Mouse (Mus musculus) lung, embryonic 14.5 days (tissue): Measurements from ENCODE around the gene Morn1. TPM values are rescaled to one million over a fixed set of nuclear protein-coding genes. Genes with fewer than 3 reads are reported as not detected.
"Not testable (repeated sequence)": the region's sequence is repeated elsewhere in the genome, so short reads cannot be mapped to it uniquely, and the experiment has no call there.

Experiments
- ATAC-seq: fragments of 200-750 bp; cut with Nextera tagmentation; 2 replicates; pipeline ENCODE4 v1.8.0; 2017; ENCODE audit warnings: mild to moderate bottlenecking, moderate TSS enrichment, moderate library complexity; ENCODE audit not compliant: insufficient read depth
- DNase-seq: peaks from one replicate; pipeline ENCODE4 v3.0.0-alpha.2; 2015
- H3K27ac ChIP-seq: fragments of 300-500 bp; sonication (generic); 2 replicates; pipeline ENCODE4 v1.5.1; 2014; ENCODE audit warnings: low read depth, mild to moderate bottlenecking, moderate library complexity
- H3K27me3 ChIP-seq: fragments of 300-500 bp; sonication (generic); 2 replicates; pipeline ENCODE4 v1.6.1; 2014; ENCODE audit warnings: low read length, control low read depth; ENCODE audit not compliant: insufficient read depth
- H3K36me3 ChIP-seq: fragments of 300-500 bp; sonication (generic); 2 replicates; pipeline ENCODE4 v1.6.1; 2014; ENCODE audit warnings: control low read depth; ENCODE audit not compliant: insufficient read depth
- H3K4me1 ChIP-seq: fragments of 300-500 bp; sonication (generic); 2 replicates; pipeline ENCODE4 v1.6.1; 2014; ENCODE audit warnings: antibody characterized with exemption, control low read depth; ENCODE audit not compliant: insufficient read depth
- H3K4me2 ChIP-seq: fragments of 300-500 bp; sonication (generic); 2 replicates; pipeline ENCODE4 v1.6.1; 2014; ENCODE audit warnings: mild to moderate bottlenecking
- H3K4me3 ChIP-seq: fragments of 300-500 bp; sonication (generic); 2 replicates; pipeline ENCODE4 v1.5.1; 2014; ENCODE audit warnings: low read depth, low read length
- H3K9ac ChIP-seq: fragments of 300-500 bp; sonication (generic); 2 replicates; pipeline ENCODE4 v1.6.1; 2014
- H3K9me3 ChIP-seq: fragments of 300-500 bp; sonication (generic); 2 replicates; pipeline ENCODE4 v1.6.1; 2016; ENCODE audit warnings: low read depth, low read length, control low read depth
- CTCF ChIP-seq: IDR thresholded peaks from 2 replicates; pipeline ENCODE4 v1.5.1; 2016; ENCODE audit warnings: antibody characterized with exemption, low read depth
- WGBS: fragments of 180-500 bp; shearing (Covaris S2); extraction: QIAGEN DNeasy Blood & Tissue Kit; methylation state at CpG from one replicate; pipeline ENCODE4 v1.1.7; 2014; 5-methylcytosine and 5-hydroxymethylcytosine counted together
- polyA plus RNA-seq: library from polyadenylated mRNA; unstranded; fragments of >200 nt; fragmentation: Nextera tagmentation; extraction: Ambion mirVana; gene quantifications from 2 replicates; pipeline ENCODE4 v1.2.1, GENCODE M21; 2014

Morn1 gene
- polyA plus RNA-seq, 1 experiment from 2014 or later, result 5.2 TPM

DNA sequence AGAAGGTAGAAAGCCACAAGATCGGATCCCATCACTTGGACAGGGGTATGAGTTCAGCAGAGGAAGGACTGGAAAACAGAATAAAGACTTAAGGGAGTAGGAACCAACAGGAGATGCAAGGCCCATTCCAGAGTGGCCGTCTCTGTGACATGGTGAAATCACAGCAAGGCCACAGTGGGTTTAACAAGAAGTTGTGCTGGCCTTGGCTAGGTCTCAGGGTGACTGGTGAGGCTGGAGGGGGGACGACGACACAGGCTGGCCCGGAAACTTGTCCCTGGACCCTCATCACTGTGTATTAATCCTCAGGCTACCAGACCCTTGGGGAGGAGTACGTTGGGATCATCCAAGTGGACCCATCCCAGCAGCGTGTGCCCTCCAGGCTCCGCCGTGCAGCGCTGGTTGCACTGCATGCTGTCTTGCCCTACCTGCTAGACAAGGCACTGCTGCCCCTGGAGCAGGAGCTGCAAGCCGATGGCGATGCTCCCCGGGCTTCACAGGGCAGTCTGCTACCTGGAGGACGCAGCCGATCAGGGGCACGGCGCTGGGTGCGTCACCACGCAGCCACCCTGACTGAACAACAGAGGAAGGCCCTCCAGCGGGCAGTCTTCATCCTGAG, 17.9 kb upstream of the Morn1 start:
- Histone ChIP-seq H3K27me3 (no peaks in the 10 kb centered on the region), H3K9me3 (no peaks in the 10 kb centered on the region), H3K27ac (no peak overlapping the region), H3K4me3 (0 out of 2 replicates have a peak overlapping the region, but pooled peaks have one; percentile 69), H3K9ac (0 out of 2 replicates have a peak overlapping the region, but pooled peaks have one; percentile 72), H3K4me2 (peak overlapping the region; percentile 89), H3K36me3 (peaks cover 52% of the 10 kb centered on the region), H3K4me1 (peaks cover 3% of the 10 kb centered on the region; the same call in 1 of the 2 replicates)
- DNase-seq (no peak), ATAC-seq (no peak)
- TF ChIP-seq CTCF, result no peak
- 92% methylated on average over 20 of the region's 20 CpGs for WGBS

- Histone ChIP-seq H3K4me2 (no peak overlapping the region), H3K4me3 (no peak overlapping the region), H3K4me1 (peaks cover 3% of the 10 kb centered on the region; the same call in 1 of the 2 replicates), H3K36me3 (peaks cover 59% of the 10 kb centered on the region), H3K9me3 (no peaks in the 10 kb centered on the region), H3K9ac (no peak overlapping the region), H3K27ac (no peak overlapping the region), H3K27me3 (no peaks in the 10 kb centered on the region)
- ATAC-seq (no peak), DNase-seq (peak; percentile 50)
- WGBS, result 79% methylated on average over 6 of the region's 6 CpGs
- peak; percentile 52 for TF ChIP-seq CTCF
These were observed 17.2 kb upstream of the Morn1 start for GRCm38 (mm10) chr4:155069191-155069590.

- Histone ChIP-seq H3K4me3 (no peak overlapping the region), H3K9me3 (no peaks in the 10 kb centered on the region), H3K9ac (no peak overlapping the region), H3K27ac (no peak overlapping the region), H3K4me2 (no peak overlapping the region), H3K27me3 (no peaks in the 10 kb centered on the region), H3K36me3 (peaks cover 69% of the 10 kb centered on the region), H3K4me1 (peaks cover 3% of the 10 kb centered on the region; the same call in 1 of the 2 replicates)
- TF ChIP-seq CTCF, result no peak
- ATAC-seq (no peak), DNase-seq (no peak)
- 89% methylated on average over 13 of the region's 13 CpGs for WGBS
These were observed 16.2 kb upstream of the Morn1 start for GRCm38 (mm10) chr4:155070199-155070598.

- ATAC-seq (no peak), DNase-seq (no peak)
- H3K4me3 ChIP-seq, result no peak overlapping the region
- H3K9ac ChIP-seq, result no peak overlapping the region
- WGBS, result 87% methylated on average over 5 of the region's 5 CpGs
- TF ChIP-seq CTCF, result no peak
- H3K9me3 ChIP-seq, result no peaks in the 10 kb centered on the region
- no peak overlapping the region for H3K4me2 ChIP-seq
- no peaks in the 10 kb centered on the region for H3K27me3 ChIP-seq
- H3K27ac ChIP-seq, result no peak overlapping the region
- peaks cover 3% of the 10 kb centered on the region; the same call in 1 of the 2 replicates for H3K4me1 ChIP-seq
- H3K36me3 ChIP-seq, result peaks cover 76% of the 10 kb centered on the region
These were observed 15.5 kb upstream of the Morn1 start for GRCm38 (mm10) chr4:155070921-155071320.

- no peak overlapping the region for H3K9ac ChIP-seq
- no peak for DNase-seq
- H3K4me2 ChIP-seq, result no peak overlapping the region
- no peaks in the 10 kb centered on the region for H3K4me1 ChIP-seq
- H3K27me3 ChIP-seq, result no peaks in the 10 kb centered on the region
- no peak for TF ChIP-seq CTCF
- peaks cover 97% of the 10 kb centered on the region for H3K36me3 ChIP-seq
- H3K27ac ChIP-seq, result no peak overlapping the region
- no peak overlapping the region for H3K4me3 ChIP-seq
- 78% methylated on average over 9 of the region's 9 CpGs for WGBS
- no peak for ATAC-seq
- H3K9me3 ChIP-seq, result no peaks in the 10 kb centered on the region
These were observed 12.0 kb upstream of the Morn1 start for GRCm38 (mm10) chr4:155074418-155074817.

DNA sequence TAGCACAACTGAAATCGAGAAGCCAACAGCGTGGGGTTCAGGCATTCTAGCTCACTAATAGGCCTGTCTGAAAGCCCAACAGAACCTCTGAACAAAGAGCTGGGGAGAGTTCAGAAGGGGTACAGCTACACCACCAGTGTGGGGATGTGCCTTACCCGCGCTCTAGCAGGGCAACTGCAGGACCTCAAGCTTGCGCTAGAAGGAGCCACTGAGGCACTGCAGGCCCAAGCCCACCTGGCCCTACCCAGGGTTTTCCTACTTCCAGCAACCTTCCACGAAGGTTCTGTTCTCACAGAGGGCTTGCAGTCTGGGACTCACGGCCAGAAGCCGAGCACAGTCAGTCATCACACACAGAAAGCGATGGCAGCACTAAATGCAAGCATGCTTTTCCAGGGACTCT, 11.2 kb upstream of the Morn1 start:
- DNase-seq (no peak), ATAC-seq (no peak)
- no peak overlapping the region for H3K27ac ChIP-seq
- H3K4me1 ChIP-seq, result no peaks in the 10 kb centered on the region
- no peaks in the 10 kb centered on the region for H3K27me3 ChIP-seq
- H3K4me3 ChIP-seq, result no peak overlapping the region
- TF ChIP-seq CTCF, result no peak
- no peak overlapping the region for H3K4me2 ChIP-seq
- H3K9me3 ChIP-seq, result no peaks in the 10 kb centered on the region
- H3K36me3 ChIP-seq, result peaks cover 97% of the 10 kb centered on the region
- no peak overlapping the region for H3K9ac ChIP-seq
- 87% methylated on average over 9 of the region's 9 CpGs for WGBS

- Histone ChIP-seq H3K27me3 (no peaks in the 10 kb centered on the region), H3K4me3 (no peak overlapping the region), H3K36me3 (peaks cover 97% of the 10 kb centered on the region), H3K4me1 (no peaks in the 10 kb centered on the region), H3K9ac (no peak overlapping the region), H3K9me3 (no peaks in the 10 kb centered on the region), H3K27ac (no peak overlapping the region), H3K4me2 (no peak overlapping the region)
- ATAC-seq (no peak), DNase-seq (no peak)
- no peak for TF ChIP-seq CTCF
- WGBS, result 92% methylated on average over 2 of the region's 2 CpGs
These were observed 10.6 kb upstream of the Morn1 start for GRCm38 (mm10) chr4:155075813-155076212.

DNA sequence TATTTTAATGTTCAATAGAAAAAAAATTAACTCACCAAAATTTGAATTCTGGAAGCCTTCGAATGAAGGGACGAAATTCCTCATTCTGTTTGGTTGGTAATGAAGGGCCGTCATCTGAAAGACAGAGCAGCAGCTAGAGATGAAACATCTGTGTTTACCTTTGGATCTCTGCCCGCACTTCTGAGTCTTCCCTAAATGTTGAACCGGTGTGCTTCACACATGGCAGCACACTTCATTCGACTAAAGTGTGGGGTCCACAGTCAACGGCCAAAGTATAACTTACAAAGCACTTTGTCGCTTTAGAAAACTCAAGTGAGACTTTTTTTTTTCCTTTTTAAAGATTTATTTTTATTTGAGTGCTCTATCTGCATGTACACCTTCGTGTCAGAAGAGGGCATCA, 9.7 kb upstream of the Morn1 start:
- Histone ChIP-seq H3K4me3 (no peak overlapping the region), H3K27me3 (no peaks in the 10 kb centered on the region), H3K4me1 (no peaks in the 10 kb centered on the region), H3K36me3 (peaks cover 95% of the 10 kb centered on the region), H3K9ac (no peak overlapping the region), H3K4me2 (no peak overlapping the region), H3K9me3 (no peaks in the 10 kb centered on the region), H3K27ac (no peak overlapping the region)
- 48% methylated on average over 9 of the region's 9 CpGs for WGBS
- no peak for TF ChIP-seq CTCF
- no peak for ATAC-seq
- no peak for DNase-seq

DNA sequence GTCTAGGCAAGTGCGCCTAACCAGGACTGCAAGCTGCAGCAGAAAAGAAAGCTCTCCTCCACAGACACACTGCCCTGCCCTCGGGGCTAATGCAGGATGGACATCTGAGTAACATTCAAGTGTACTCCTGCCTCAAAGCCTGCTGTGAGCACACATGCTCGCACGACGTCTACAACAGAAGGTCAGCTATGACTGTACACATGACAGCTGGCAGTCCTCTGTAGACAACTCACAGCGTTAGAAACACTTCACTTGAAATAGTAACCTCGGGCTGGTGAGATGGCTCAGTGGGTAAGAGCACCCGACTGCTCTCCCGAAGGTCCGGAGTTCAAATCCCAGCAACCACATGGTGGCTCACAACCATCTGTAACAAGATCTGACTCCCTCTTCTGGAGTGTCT, 7.6 kb upstream of the Morn1 start:
- 65% methylated on average over 10 of the region's 10 CpGs for WGBS
- H3K9me3 ChIP-seq, H3K4me2 ChIP-seq, H3K27me3 ChIP-seq, H3K9ac ChIP-seq, H3K4me3 ChIP-seq, H3K27ac ChIP-seq, H3K4me1 ChIP-seq, DNase-seq: not testable (repeated sequence)
- peaks cover 94% of the 10 kb centered on the region for H3K36me3 ChIP-seq
- ATAC-seq, result 0 out of 2 replicates have a peak, but pooled peaks have one; percentile 38
